Mouse (Mus musculus) small intestine, adult 10 weeks (tissue): ENCODE results near the gene Col5a1. TPM values are rescaled to one million over a fixed set of nuclear protein-coding genes. Genes with fewer than 3 reads are reported as not detected.

Experiments used
- polyA plus RNA-seq: library from polyadenylated mRNA; stranded (reverse); fragments of 350-450 nt; fragmentation: Illumina TruSeq; extraction: RNeasy Lipid Tissue Mini Kit (QIAGEN cat#74804); gene quantifications from one replicate; pipeline ENCODE4 v1.2.3, GENCODE M21; 2014; ENCODE audit warnings: low replicate concordance

Col5a1 gene
- 1.7 TPM for polyA plus RNA-seq

GRCm38 (mm10) chr2:27886148-27886551 is at the start of gene Col5a1:
TSS of gene Col5a1 (plus strand) at chr2:27886425.

GRCm38 (mm10) chr2:28084768-28085167 is 198.5 kb downstream of the Col5a1 start, which contains the start of gene Fcnb:
TSS of gene Fcnb (minus strand) at chr2:28084885.

Other genes starting within 250 kb of the Col5a1 start
- 5.6 TPM for gene Rxra, start 210.0 kb upstream of the Col5a1 start, polyA plus RNA-seq
- not detected for gene Fcnb, start 198.5 kb downstream of the Col5a1 start, polyA plus RNA-seq